Mouse (Mus musculus) stomach, embryonic 16.5 days (tissue): ENCODE data around the gene Spata31d1d. TPM values are rescaled to one million over a fixed set of nuclear protein-coding genes. Genes with fewer than 3 reads are reported as not detected.

Source experiments
- ATAC-seq: fragments of 200-750 bp; cut with Nextera tagmentation; 2 replicates; pipeline ENCODE4 v1.8.0; 2017; ENCODE audit warnings: moderate number of reproducible peaks, moderate TSS enrichment; ENCODE audit not compliant: insufficient read depth, low FRiP score
- H3K27ac ChIP-seq: fragments of 300-500 bp; sonication (generic); 2 replicates; pipeline ENCODE4 v1.5.1; 2014; ENCODE audit warnings: low read length
- H3K27me3 ChIP-seq: fragments of 300-500 bp; sonication (generic); 2 replicates; pipeline ENCODE4 v1.6.1; 2014; ENCODE audit warnings: low read length, control low read depth, mixed read lengths; ENCODE audit not compliant: control insufficient read depth, insufficient read depth
- H3K36me3 ChIP-seq: fragments of 300-500 bp; sonication (generic); 2 replicates; pipeline ENCODE4 v1.6.1; 2014; ENCODE audit warnings: low read length; ENCODE audit not compliant: control insufficient read depth, insufficient read depth
- H3K4me1 ChIP-seq: fragments of 300-500 bp; sonication (generic); 2 replicates; pipeline ENCODE4 v1.6.1; 2014; ENCODE audit warnings: low read length, control low read depth, mixed read lengths; ENCODE audit not compliant: control insufficient read depth, insufficient read depth
- H3K4me2 ChIP-seq: fragments of 300-500 bp; sonication (generic); 2 replicates; pipeline ENCODE4 v1.6.1; 2014; ENCODE audit warnings: low read depth, low read length, mixed read lengths
- H3K4me3 ChIP-seq: fragments of 300-500 bp; sonication (generic); replicated peaks from 2 replicates; pipeline ENCODE4 v1.5.1; 2014; ENCODE audit warnings: mild to moderate bottlenecking, low read length
- H3K9ac ChIP-seq: fragments of 300-500 bp; sonication (generic); 2 replicates; pipeline ENCODE4 v1.6.1; 2014; ENCODE audit warnings: low read length
- H3K9me3 ChIP-seq: fragments of 300-500 bp; sonication (generic); replicated peaks from 2 replicates; pipeline ENCODE4 v1.6.1; 2016; ENCODE audit warnings: low read length, control low read depth; ENCODE audit not compliant: control insufficient read depth
- WGBS: fragments of 180-500 bp; shearing (Covaris S2); extraction: QIAGEN DNeasy Blood & Tissue Kit; methylation state at CpG from one replicate; pipeline ENCODE4 v1.1.7; 2014; 5-methylcytosine and 5-hydroxymethylcytosine counted together
- polyA plus RNA-seq: library from polyadenylated mRNA; unstranded; fragments of >200 nt; fragmentation: Nextera tagmentation; extraction: Ambion mirVana; gene quantifications from 2 replicates; pipeline ENCODE4 v1.2.1, GENCODE M21; 2015

Spata31d1d gene
- polyA plus RNA-seq, 1 experiment from 2014 or later, result not detected

DNA sequence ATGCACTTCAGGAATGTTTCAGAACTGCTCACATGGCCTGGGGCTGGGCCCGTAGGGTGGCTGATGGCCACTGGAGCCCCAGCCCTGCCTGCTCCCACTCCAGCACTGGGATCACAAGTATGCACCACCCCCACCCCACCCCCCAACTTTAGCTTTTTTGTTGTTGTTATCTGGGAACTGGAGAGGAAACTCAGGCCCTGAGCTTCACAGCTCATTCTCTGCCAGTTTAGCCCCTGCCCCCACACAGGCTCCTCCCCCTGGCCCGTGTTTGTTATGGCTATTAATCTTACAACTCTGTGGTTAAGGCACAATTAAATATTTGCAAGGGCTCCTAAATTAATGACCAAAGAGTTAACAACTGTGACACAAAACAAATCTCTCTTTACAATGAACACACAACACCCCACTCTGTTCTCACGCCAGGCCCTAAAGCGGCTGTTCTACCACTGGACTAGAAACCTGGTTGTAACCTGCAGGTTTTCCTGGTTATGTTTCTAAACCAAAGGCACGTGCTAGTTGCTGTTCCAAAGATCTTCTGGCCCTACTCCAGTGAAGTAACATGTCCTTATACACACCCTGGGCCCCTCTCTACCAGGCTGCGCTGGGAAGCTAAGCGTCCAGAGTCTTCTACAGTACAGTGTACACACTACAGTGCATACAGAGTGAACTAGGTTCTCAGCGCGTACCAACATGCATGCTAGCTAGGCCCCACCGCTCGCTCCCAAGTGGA is 35.4 kb upstream of the Spata31d1d start:
- H3K27ac ChIP-seq, result peak overlapping the region; percentile 81
- peaks cover 56% of the 10 kb centered on the region for H3K4me1 ChIP-seq
- no peaks in the 10 kb centered on the region for H3K9me3 ChIP-seq
- 37% methylated on average over 11 of the region's 11 CpGs for WGBS
- no peaks in the 10 kb centered on the region for H3K27me3 ChIP-seq
- H3K36me3 ChIP-seq, result peaks cover 5% of the 10 kb centered on the region
- ATAC-seq, result no peak; the same call in 1 of the 2 replicates
- H3K9ac ChIP-seq, result peak overlapping the region; percentile 23
- H3K4me2 ChIP-seq, result peak overlapping the region; percentile 90
- peak overlapping the region; percentile 84 for H3K4me3 ChIP-seq

DNA sequence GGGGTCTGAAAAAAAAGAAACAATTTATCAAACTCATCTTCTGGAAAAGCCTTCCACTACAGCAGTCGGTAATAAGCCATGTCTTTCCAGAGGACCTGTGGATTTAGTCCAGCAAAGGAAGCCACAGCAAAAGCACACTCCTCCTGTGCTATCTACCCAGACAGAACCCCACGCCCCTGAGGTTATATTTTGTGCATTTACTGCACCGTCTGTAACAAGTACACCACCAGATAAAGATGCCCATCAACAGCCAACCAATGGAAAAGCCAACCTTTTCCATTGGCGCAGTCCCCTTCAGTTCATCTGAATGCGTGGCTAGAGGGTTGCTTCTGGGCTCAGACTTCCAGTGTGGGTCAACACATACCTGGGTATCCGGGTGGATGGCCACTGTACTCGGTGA is 31.2 kb upstream of the Spata31d1d start:
- Histone ChIP-seq H3K9ac (no peak overlapping the region), H3K4me3 (no peak overlapping the region), H3K36me3 (peaks cover 12% of the 10 kb centered on the region), H3K27ac (no peak overlapping the region), H3K27me3 (no peaks in the 10 kb centered on the region), H3K4me1 (peaks cover 25% of the 10 kb centered on the region), H3K4me2 (no peak overlapping the region), H3K9me3 (no peaks in the 10 kb centered on the region)
- 81% methylated on average over 7 of the region's 7 CpGs for WGBS
- no peak for ATAC-seq

DNA sequence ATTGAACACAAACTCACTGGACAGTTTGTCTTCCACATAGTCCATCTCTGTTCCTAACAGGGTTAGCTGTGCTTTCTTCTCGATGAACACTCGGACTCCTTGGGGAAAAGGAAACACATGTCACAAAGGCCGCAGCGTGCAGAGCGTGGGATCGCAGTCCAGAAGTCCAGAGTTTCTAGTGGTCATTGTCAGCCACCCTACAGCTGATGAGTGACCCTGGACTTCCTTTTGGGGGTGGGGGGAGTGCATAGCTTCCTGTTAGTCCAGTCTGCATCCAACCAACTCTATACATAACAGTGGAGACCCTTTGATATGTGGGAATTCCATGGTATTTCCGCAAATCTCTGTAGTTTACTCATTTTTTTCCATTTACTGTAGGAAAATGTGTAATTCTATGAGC is 25.4 kb upstream of the Spata31d1d start:
- no peaks in the 10 kb centered on the region for H3K27me3 ChIP-seq
- H3K27ac ChIP-seq, result no peak overlapping the region
- H3K36me3 ChIP-seq, result peaks cover 13% of the 10 kb centered on the region; the same call in 1 of the 2 replicates
- 94% methylated on average over 7 of the region's 7 CpGs for WGBS
- H3K4me1 ChIP-seq, result no peaks in the 10 kb centered on the region
- H3K9me3 ChIP-seq, result no peaks in the 10 kb centered on the region
- H3K4me3 ChIP-seq, result no peak overlapping the region
- H3K4me2 ChIP-seq, result no peak overlapping the region
- no peak overlapping the region for H3K9ac ChIP-seq
- ATAC-seq, result no peak

DNA sequence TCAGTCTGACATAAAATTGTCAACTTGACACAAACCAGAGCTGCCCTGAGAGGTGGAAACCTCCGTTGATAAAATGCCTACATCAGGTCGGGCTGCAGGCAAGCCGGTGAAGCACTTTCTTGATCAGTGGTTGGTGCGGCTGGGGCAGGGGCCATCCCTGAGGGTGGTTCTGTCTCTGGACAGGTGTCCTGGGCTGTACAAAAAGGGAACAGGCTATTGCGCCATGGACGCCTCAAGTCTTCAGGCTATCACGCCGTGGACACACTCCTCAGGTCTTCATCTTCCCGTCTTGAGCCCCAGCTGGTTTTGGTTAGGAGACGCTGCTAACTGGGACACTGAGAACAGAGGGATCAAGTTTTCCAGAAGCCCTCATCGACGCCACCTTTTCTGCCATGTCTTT is 18.8 kb upstream of the Spata31d1d start:
- H3K27ac ChIP-seq, result no peak overlapping the region
- H3K9ac ChIP-seq, result no peak overlapping the region
- 68% methylated on average over 12 of the region's 12 CpGs for WGBS
- H3K4me3 ChIP-seq, result no peak overlapping the region
- H3K4me2 ChIP-seq, result no peak overlapping the region
- no peaks in the 10 kb centered on the region for H3K9me3 ChIP-seq
- H3K27me3 ChIP-seq, result no peaks in the 10 kb centered on the region
- no peaks in the 10 kb centered on the region for H3K4me1 ChIP-seq
- H3K36me3 ChIP-seq, result 0 out of 2 replicates have a peak, but pooled peaks cover 4% of the 10 kb centered on the region
- no peak for ATAC-seq

GRCm38 (mm10) chr13:59746711-59747110 is 15.2 kb upstream of the Spata31d1d start, which contains the start of gene 1700014D04Rik:
1700014D04Rik (minus strand) TSS chr13:59746752.
- no peak within 1 kb of the TSS for H3K27ac ChIP-seq
- no peak within 1 kb of the TSS for H3K9ac ChIP-seq
- H3K4me3 ChIP-seq, result no peak within 1 kb of the TSS
- H3K36me3 ChIP-seq, result no peaks in the 10 kb centered on the region
- no peaks in the 10 kb centered on the region for H3K4me1 ChIP-seq
- H3K27me3 ChIP-seq, result no peaks in the 10 kb centered on the region
- ATAC-seq, result no peak
- 89% methylated on average over 9 of the region's 9 CpGs for WGBS
- no peak within 1 kb of the TSS for H3K4me2 ChIP-seq
- no peaks in the 10 kb centered on the region for H3K9me3 ChIP-seq

- Histone ChIP-seq H3K27ac (no peak overlapping the region), H3K4me3 (no peak overlapping the region), H3K9me3 (no peaks in the 10 kb centered on the region), H3K4me1 (no peaks in the 10 kb centered on the region), H3K27me3 (no peaks in the 10 kb centered on the region), H3K36me3 (no peaks in the 10 kb centered on the region), H3K9ac (no peak overlapping the region), H3K4me2 (no peak overlapping the region)
- WGBS, result 68% methylated on average over 6 of the region's 6 CpGs
- ATAC-seq, result peak; percentile 40; the same call in 1 of the 2 replicates
Observed at GRCm38 (mm10) chr13:59746164-59746563, 14.6 kb upstream of the Spata31d1d start.

DNA sequence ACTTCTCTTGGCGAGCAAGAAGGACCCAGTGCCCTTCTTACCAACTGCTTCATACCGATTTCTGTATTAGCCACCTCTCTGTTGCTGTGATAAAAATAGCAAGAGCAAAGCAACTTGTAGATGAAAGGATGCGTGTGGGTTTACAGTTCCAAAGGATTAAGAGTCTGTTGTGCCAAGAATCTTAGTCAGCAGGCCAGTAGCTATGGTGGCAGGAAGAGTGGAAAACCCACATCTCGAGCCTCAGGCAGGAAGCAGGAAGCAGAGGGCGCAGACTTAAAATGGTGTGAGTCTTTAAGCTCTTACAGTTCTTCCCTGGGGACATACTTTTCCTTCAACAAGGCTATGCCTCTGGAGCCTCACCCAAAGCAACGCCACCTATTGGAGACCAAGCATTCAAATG is 13.9 kb upstream of the Spata31d1d start:
- no peak overlapping the region for H3K9ac ChIP-seq
- no peak overlapping the region for H3K27ac ChIP-seq
- no peaks in the 10 kb centered on the region for H3K9me3 ChIP-seq
- H3K4me1 ChIP-seq, result no peaks in the 10 kb centered on the region
- H3K36me3 ChIP-seq, result no peaks in the 10 kb centered on the region
- no peak overlapping the region for H3K4me2 ChIP-seq
- no peak for ATAC-seq
- no peaks in the 10 kb centered on the region for H3K27me3 ChIP-seq
- no peak overlapping the region for H3K4me3 ChIP-seq
- WGBS, result 81% methylated on average over 6 of the region's 6 CpGs

DNA sequence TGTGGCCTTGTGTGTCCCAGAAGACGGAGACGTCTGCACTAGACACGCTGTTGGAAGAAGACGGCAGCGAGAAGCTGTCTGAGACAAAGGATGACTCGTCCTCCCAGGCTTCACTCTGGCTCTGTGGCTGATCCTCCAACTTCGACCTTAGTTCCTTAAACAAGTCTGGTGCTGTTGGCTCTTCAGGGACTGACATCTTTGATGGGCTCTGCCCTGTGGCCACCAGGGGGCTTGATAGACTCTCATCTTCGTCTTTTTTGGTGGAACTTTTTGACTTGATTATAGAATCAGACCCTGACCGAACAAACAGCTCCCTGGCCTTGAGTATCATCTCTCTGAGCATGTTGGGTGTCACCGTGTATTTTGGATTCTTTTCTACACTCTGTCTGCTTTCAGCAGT is 10.1 kb upstream of the Spata31d1d start:
- Histone ChIP-seq H3K4me3 (no peak overlapping the region), H3K4me2 (no peak overlapping the region), H3K27ac (no peak overlapping the region), H3K4me1 (no peaks in the 10 kb centered on the region), H3K9ac (no peak overlapping the region), H3K9me3 (no peaks in the 10 kb centered on the region), H3K27me3 (no peaks in the 10 kb centered on the region), H3K36me3 (no peaks in the 10 kb centered on the region)
- 72% methylated on average over 10 of the region's 10 CpGs for WGBS
- no peak for ATAC-seq

DNA sequence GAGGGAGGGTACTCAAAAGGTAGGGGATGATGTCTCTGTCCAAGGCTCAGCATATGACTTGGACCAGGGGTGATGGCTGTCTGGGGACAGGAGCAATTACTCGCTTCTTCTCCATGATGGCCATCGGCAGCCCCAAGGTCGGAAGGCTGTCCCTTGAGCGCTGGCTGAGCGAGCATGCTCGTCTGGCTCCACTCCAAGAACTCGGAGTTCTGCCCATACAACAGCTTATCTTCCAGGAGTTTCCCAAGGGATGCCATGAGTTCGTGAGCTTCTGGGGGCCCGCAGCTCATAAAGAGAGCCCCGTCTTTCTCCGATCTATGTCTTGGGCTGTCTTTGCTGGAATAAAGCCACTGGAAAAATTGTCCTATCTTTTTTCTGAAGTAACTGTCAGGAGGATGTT is 9.5 kb upstream of the Spata31d1d start:
- H3K4me2 ChIP-seq, result no peak overlapping the region
- H3K9me3 ChIP-seq, result no peaks in the 10 kb centered on the region
- no peak overlapping the region for H3K4me3 ChIP-seq
- no peaks in the 10 kb centered on the region for H3K27me3 ChIP-seq
- no peaks in the 10 kb centered on the region for H3K36me3 ChIP-seq
- H3K4me1 ChIP-seq, result no peaks in the 10 kb centered on the region
- no peak overlapping the region for H3K27ac ChIP-seq
- ATAC-seq, result no peak
- 85% methylated on average over 11 of the region's 11 CpGs for whole genome bisulfite sequencing
- no peak overlapping the region for H3K9ac ChIP-seq
